Mouse (Mus musculus): ENCODE data around the gene Lat2. TPM values are rescaled to one million over a fixed set of nuclear protein-coding genes. Genes with fewer than 3 reads are reported as not detected.
A peak's percentile ranks its signal among the peaks of the same experiment; 100 is the strongest.

Gene Lat2
- total RNA-seq, 1 experiment from 2014 or later = 2.6 TPM

DNA sequence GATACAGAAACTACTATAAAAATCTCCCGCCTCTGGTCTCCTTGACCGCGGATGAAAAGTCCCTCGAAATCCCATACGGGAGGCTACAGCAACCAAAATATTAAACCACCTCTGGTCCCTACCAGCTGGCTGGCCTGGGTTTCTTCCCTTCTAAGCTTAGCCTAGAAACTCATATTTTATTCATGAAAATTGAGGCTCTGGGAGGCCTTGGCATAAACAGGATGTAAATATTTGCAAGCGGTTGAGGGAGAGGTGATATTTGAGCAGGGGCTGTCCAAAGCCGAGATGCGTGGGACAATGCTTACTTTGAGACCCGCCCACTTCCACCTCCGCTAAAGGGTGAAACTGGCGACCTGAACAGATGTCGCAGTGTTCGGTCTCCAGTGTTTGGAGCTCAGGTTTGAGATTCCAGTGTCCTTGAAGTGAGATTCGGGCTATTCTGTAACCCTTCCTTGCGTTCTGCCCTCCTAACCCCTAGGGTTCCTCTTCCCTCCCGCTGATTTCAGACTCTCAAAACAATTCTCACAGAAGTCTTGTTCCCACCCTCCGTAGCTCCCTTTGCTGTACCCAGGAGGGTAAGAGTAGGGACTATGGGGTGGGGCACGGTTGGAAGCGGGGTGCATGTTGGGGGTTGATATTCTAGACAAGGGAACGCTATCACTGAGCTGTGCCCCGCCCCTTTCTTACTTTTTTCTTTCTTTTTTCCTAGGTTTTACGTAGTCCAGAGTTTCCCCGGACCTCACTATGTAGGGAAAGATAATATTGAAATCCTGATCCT is 42.9 kb downstream of the Lat2 start:
- DNase-seq = peak; percentile 30

- no peak for DNase-seq
Measured at GRCm38 (mm10) chr5:134568964-134569491, 45.8 kb downstream of the Lat2 start.

- no peak for DNase-seq
Measured at GRCm38 (mm10) chr5:134568030-134568429, 46.8 kb downstream of the Lat2 start.

GRCm38 (mm10) chr5:134567445-134567844 is 47.4 kb downstream of the Lat2 start:
- DNase-seq = no peak

GRCm38 (mm10) chr5:134565696-134566095 is 49.1 kb downstream of the Lat2 start:
- no peak for DNase-seq

DNA sequence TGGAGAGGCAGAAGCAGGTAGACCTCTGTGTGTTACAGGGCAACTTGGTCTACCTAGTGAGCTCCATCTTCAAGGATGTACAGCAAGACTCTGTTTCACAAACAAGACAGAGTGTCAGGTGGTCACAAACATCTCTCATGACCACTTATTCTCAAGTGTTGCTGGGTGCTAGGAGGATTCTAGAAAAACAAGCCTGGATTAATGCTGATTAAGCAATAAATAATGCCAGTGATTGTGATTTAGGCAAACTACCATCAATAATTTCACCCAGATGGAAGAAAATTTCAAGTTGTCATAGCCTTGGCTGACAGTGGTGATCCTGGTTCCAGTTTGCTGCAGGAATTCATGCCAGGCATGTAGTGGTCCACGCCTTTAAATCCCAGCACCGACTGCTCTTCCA is 50.6 kb downstream of the Lat2 start:
- DNase-seq = no peak

DNA sequence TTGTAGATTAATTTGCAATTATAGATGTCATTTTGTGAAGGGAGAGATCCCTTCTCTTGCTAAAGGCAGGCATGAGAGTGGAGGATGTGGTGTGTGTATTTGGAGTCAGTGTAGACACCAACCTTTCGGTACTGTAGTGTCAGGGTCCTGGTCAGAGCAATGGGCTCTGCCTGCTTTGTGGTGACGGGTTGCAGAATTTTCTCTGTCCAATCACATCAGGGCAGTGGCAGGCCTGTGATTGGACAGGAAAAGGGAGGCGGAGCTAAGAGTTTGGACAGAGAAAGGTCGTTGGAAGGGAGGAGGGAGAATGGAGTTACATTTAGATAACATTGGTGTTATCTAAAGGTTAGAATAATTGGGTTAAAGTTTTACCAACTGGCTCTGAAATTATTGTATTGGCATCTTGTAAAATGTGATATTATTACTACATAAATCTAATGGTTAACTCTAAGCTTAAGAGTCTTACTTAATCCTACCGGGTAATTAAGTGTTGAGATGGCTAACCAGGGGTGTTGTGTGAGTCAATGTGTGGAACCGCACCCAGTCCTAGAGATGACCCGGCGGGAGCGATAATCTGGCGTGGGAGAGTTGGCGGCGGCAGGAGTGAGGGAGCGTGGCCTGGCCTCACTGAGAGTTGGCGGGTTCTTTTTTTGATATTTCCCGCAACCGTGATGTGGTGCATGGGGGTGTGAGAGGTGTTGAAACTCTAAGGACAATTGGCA is 54.2 kb downstream of the Lat2 start:
- no peak for DNase-seq

DNA sequence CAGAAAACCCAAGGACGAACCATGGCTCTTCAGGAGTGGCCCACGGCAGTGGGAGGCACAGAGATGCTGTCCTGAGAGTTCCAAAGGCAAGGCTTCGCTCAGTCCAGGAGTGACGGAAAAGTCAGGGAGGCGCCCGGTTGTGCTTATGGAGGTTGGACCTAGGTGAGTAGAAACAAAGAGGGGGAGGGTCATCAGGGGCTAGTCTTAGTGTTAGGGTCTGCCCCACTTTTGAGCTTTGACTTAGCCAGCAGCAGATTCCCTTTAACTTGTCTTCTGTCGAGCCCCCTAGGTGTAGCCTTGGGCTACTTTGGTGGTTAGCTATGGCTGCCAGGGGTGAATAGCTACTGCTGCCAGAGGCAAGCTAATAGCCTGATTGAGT is 54.8 kb downstream of the Lat2 start, which contains the start of gene Syna:
Gene Syna (minus strand): TSS at position 101 of the 379 bp plus-strand sequence.
- DNase-seq = no peak

- DNase-seq = peak; percentile 85
Measured at GRCm38 (mm10) chr5:134555463-134556164, 59.2 kb downstream of the Lat2 start.

- peak; percentile 52 for DNase-seq
Measured at GRCm38 (mm10) chr5:134553951-134554546, 60.8 kb downstream of the Lat2 start.

DNA sequence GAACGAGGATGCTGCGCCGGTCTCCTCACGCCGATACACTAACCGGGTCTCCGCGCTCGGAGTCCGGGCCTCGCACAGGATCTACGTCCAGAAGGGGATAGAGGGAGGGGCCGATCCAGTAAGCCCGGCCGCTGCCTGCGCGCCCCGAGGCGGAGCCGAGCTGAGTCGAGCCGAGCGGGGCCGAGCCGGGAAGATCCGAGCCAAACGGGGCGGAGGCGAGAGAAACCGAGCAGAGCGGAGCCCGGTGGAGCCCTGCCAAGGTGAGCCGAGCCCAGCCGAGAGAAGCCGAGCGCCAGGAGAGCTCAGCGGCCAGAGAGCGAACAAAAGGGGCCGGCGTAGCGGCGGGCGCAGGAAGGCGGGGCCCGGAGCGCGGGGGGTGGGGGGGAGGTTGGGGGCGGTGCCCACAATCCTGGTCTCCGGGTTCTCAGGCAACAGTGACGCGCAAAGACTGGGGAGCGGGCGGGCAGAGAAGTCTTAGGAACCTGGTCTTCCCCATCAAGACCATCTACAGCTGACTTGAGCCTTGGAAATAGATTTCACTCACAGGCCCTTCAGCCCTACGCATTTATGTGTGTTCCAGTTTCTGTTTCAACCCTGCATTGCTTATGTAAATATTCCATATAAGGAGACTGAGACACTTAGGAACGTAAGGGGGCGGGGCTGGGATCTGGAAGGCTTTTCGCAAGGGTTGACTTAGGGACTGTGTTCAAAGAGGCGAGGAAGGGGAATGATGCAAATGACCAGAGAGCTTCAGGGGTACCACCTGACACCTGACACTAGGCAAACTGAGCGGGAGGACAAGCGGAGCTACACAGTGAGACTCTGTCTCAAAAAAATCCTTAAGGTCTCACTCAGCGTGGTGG is 62.5 kb downstream of the Lat2 start, which contains the start of gene Clip2:
Gene Clip2 (minus strand): TSS at position 325 of the 863 bp plus-strand sequence.
- peak; percentile 100 for DNase-seq

GRCm38 (mm10) chr5:134551233-134552109 is 63.4 kb downstream of the Lat2 start:
- peak; percentile 29 for DNase-seq

DNA sequence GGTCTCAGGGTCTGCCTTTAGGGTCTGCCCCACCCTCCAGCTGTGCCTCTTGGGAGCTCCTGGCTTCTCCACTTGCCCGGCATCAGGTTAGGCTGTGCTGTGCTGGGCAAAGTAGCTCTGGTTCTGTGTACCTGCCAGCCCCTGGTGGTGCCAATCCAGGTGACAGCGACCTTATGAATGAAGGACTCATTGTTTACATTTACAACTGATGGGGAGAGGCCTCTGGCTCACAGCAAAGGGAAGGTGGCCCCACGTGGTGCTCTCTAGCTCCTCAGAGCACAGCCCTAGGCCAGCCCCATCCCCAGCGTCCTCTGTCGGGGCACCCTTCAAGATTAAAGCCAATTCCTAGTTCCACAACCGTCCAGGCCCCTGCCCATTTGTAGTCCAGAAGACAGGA is 64.0 kb downstream of the Lat2 start:
- DNase-seq = no peak

Small RNAs within 50 kb of the gene (microRNA-seq; reads per million reads assigned to microRNA genes)
- gene Mir7228 = 0 to 0.34 reads per million in 2 experiments

Other genes starting within 250 kb of the Lat2 start
- gene Gtf2ird1, start 158.3 kb downstream of the Lat2 start, total RNA-seq (2021) = 52.0 and 80.0 TPM in 2 replicates
- gene Clip2, start 62.6 kb downstream of the Lat2 start, total RNA-seq (2021) = 13.9 and 17.8 TPM in 2 replicates
- not detected in 2 replicates for gene Syna, start 54.9 kb downstream of the Lat2 start, total RNA-seq (2021)
- gene Rfc2, start 33.7 kb downstream of the Lat2 start, total RNA-seq (2021) = 46.6 and 60.4 TPM in 2 replicates
- 273 and 304 TPM in 2 replicates for gene Eif4h, start 24.5 kb upstream of the Lat2 start, total RNA-seq (2021)
- gene Limk1, start 73.6 kb upstream of the Lat2 start, total RNA-seq (2021) = 21.7 and 23.6 TPM in 2 replicates
- gene Eln, start 132.3 kb upstream of the Lat2 start, total RNA-seq (2021) = 26.9 and 30.1 TPM in 2 replicates